Mouse (Mus musculus) embryonic stem cell, embryonic (primary cell): Measurements from ENCODE around the gene Svbp.

Experiments used
- CTCF ChIA-PET, 4 experiments: fragments of 300-600 bp in 2 of 4; fragments of 350-600 bp in 2 of 4; sonication (Branson Sonifier 250); formaldehyde crosslinking; loops; one replicate each; lab custom pipeline; 2022; ENCODE audit warnings: inconsistent platforms in 2 of 4; lab: Charles Lee
- POLR2A ChIA-PET, 4 experiments: fragments of 300-600 bp in 2 of 4; fragments of 350-600 bp in 2 of 4; sonication (Branson Sonifier 250); formaldehyde crosslinking; loops; one replicate each; lab custom pipeline; 2022; ENCODE audit warnings: antibody characterized with exemption in 4 of 4, inconsistent platforms in 1 of 4; lab: Charles Lee

Gene Svbp

GRCm38 (mm10) chr4:119223696-119224095, 28.6 kb downstream of the Svbp start:
- ChIA-PET POLR2A (interaction anchor here in 3 of 4 experiments (0.5 to 8.0 kb wide), 22 partner anchors 9 to 177 kb away, joined by 3 to 64 read pairs (median 3); partner anchors contain the start of genes AU022252 (in 3 of the 3), P3h1 (in 3 of the 3) and Zfp691 (in 1 of the 3)), CTCF (interaction anchor here (0.6 to 2.6 kb wide), 28 partner anchors 8 to 510 kb away, joined by 3 to 21 read pairs (median 3); partner anchors contain the start of genes AU022252 (in 1 of the 4), Hivep3 (in 1 of the 4), P3h1 (in 1 of the 4) and Zfp691 (in 1 of the 4))

GRCm38 (mm10) chr4:119224534-119224933, 29.4 kb downstream of the Svbp start:
- ChIA-PET POLR2A (interaction anchor here in 3 of 4 experiments (0.7 to 8.0 kb wide), 15 partner anchors 8 to 116 kb away, joined by 3 to 64 read pairs (median 3); partner anchors contain the start of genes AU022252 (in 3 of the 3), P3h1 (in 3 of the 3), Slc2a1 (in 1 of the 3) and Ybx1 (in 1 of the 3)), CTCF (interaction anchor here in 3 of 4 experiments (0.6 to 2.6 kb wide), 7 partner anchors 8 to 1632 kb away, joined by 3 to 21 read pairs (median 4); partner anchors contain the start of genes AU022252 (in 1 of the 3) and P3h1 (in 1 of the 3))

DNA sequence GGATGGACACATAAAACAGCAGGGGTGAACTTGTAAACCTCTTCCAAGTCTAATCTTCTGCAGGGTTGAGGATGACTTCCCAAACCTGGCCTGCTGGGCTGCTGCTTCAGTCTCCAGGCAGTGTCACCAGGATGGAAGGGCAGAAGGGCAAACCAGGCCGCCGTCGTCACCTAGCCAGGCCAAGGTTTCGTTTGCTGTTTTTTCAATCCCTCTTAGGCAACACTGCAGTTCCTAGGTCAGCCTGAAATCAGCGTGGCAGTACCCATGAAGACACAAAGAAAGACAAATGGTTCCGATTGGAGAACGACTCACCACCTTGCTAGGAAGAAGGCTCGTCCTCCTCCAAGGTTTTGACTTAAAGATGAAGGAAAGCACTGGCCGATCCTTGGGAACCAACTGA, 30.6 kb downstream of the Svbp start:
- POLR2A ChIA-PET: interaction anchor here in 1 of 4 experiments (2.5 to 8.0 kb wide), 2 partner anchors 7 to 14 kb away, joined by 6 to 64 read pairs; partner anchors contain the start of genes AU022252 and P3h1

GRCm38 (mm10) chr4:119226751-119227150, 31.6 kb downstream of the Svbp start:
- ChIA-PET CTCF (interaction anchor here in 2 of 4 experiments (0.7 to 2.4 kb wide), 3 partner anchors 12 to 86 kb away, joined by 3 to 13 read pairs (median 3); no protein-coding TSS in a partner anchor), POLR2A (interaction anchor here in 2 of 4 experiments (1.4 to 3.6 kb wide), 4 partner anchors 12 to 54 kb away, joined by 3 to 17 read pairs (median 5); no protein-coding TSS in a partner anchor)

More for the DNA sequence above, 30.6 kb downstream of the Svbp start:
- CTCF ChIA-PET: interaction anchor here in 3 of 4 experiments (0.6 to 2.6 kb wide), 4 partner anchors 13 to 222 kb away, joined by 3 to 21 read pairs (median 4); no protein-coding TSS in a partner anchor

DNA sequence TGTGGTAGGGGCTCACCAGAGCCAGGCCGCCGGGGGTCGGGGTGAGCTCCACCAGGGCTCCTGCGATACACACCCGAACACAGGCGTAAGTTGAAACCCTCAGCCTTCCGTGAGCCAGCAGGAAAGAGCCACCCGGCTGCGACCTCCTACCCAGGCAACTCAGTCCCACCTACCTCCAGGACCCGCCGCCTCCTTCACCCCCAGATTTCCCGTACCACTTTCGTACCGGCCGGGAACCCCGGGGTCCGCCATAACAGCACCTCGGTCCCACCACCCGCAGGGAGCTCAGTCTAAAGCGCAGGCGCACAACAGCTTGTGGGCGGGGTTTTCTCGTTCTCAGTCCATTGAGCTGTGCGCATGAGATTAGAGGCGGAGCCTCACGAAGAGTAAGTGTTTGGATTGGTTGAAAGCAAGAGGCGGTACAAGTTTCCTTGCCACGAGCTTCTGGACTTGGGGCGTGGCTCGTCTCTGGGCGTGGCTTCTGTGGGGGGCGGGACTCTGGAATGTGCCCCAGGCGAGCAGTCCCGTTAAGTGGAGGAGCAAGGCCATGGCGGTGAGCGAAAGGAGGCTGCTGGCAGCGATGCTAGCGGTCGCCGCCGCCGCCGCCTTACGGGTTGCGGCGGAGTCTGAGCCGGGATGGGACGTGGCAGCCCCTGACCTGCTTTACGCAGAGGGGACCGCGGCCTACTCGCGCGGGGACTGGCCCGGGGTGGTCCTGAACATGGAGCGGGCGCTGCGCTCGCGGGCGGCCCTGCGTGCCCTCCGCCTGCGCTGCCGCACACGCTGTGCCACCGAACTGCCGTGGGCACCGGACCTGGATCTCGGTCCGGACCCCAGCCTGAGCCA, 37.5 kb downstream of the Svbp start, which contains the start of the genes AU022252 and P3h1:
Gene AU022252, minus strand, starts transcription at position 303 of the 846 bp plus-strand sequence.
Gene P3h1, plus strand, starts transcription at position 506 of the 846 bp plus-strand sequence.
- ChIA-PET POLR2A (interaction anchor here in 3 of 4 experiments (0.6 to 5.4 kb wide), 103 partner anchors 9 to 1396 kb away, joined by 3 to 64 read pairs (median 4); partner anchors contain the start of genes Slc2a1 (in 3 of the 3), Ccdc30 (in 2 of the 3), Cldn19 (in 2 of the 3) and Ppih (in 2 of the 3)), CTCF (interaction anchor here (0.5 to 1.6 kb wide), 24 partner anchors 9 to 251 kb away, joined by 3 to 14 read pairs (median 3); partner anchors contain the start of genes Slc2a1 (in 1 of the 4) and Ybx1 (in 1 of the 4))

- ChIA-PET CTCF (interaction anchor here (0.5 to 1.8 kb wide), 13 partner anchors 9 to 439 kb away, joined by 3 to 14 read pairs (median 3); partner anchors contain the start of genes Slc2a1 (in 1 of the 4) and Ybx1 (in 1 of the 4)), POLR2A (interaction anchor here in 3 of 4 experiments (0.6 to 5.4 kb wide), 62 partner anchors 9 to 1397 kb away, joined by 3 to 64 read pairs (median 5); partner anchors contain the start of genes Slc2a1 (in 3 of the 3), Cldn19 (in 2 of the 3), Ppih (in 2 of the 3) and Tmem269 (in 2 of the 3))
These were observed 38.3 kb downstream of the Svbp start for GRCm38 (mm10) chr4:119233256-119233901.

- ChIA-PET POLR2A (interaction anchor here in 3 of 4 experiments (0.8 to 5.4 kb wide), 17 partner anchors 10 to 163 kb away, joined by 3 to 64 read pairs (median 6); partner anchors contain the start of genes Cldn19 (in 2 of the 3), Slc2a1 (in 1 of the 3), Tmem269 (in 1 of the 3) and Ybx1 (in 1 of the 3)), CTCF (interaction anchor here in 2 of 4 experiments (0.5 to 1.8 kb wide), 4 partner anchors 13 to 439 kb away, joined by 3 to 5 read pairs (median 3); no protein-coding TSS in a partner anchor)
These were observed 39.2 kb downstream of the Svbp start for GRCm38 (mm10) chr4:119234348-119234747.

DNA sequence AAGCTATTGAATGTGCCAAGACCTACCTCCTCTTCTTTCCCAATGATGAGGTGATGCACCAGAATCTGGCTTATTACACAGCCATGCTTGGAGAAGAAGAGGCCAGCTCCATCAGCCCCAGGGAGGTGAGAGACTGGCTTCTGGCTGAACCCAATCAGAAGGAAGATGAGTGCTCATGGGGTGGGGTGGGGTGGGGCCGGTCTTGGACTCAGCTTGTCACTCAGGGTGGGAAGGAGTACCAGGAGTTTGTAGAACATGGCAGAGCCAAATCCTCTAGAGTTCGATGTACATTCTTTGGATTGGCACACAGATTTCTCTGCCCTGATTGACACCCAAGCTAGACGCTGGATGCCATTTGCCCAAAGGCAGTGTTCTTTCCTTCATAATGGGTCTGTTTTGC, 43.6 kb downstream of the Svbp start:
- POLR2A ChIA-PET: interaction anchor here (0.6 to 6.5 kb wide), 45 partner anchors 9 to 431 kb away, joined by 3 to 69 read pairs (median 4); partner anchors contain the start of genes Ybx1 (in 3 of the 4), Ppih (in 2 of the 4), Tmem269 (in 2 of the 4) and Cldn19 (in 1 of the 4)
- CTCF ChIA-PET: interaction anchor here (0.6 to 3.3 kb wide), 63 partner anchors 9 to 626 kb away, joined by 3 to 32 read pairs (median 3); partner anchors contain the start of genes Cldn19 (in 2 of the 4), Ppih (in 1 of the 4) and Tmem269 (in 1 of the 4)

- POLR2A ChIA-PET: interaction anchor here (0.5 to 6.5 kb wide), 42 partner anchors 8 to 341 kb away, joined by 3 to 69 read pairs (median 4); partner anchors contain the start of genes Ybx1 (in 3 of the 4), Ppih (in 2 of the 4) and Tmem269 (in 2 of the 4)
- CTCF ChIA-PET: interaction anchor here (0.6 to 3.3 kb wide), 62 partner anchors 8 to 627 kb away, joined by 3 to 32 read pairs (median 3); partner anchors contain the start of genes Cldn19 (in 2 of the 4), Ppih (in 1 of the 4), Slc2a1 (in 1 of the 4) and Tmem269 (in 1 of the 4)
These were observed 44.1 kb downstream of the Svbp start for GRCm38 (mm10) chr4:119239181-119239682.

- CTCF ChIA-PET: interaction anchor here in 2 of 4 experiments (0.6 to 1.5 kb wide), 6 partner anchors 9 to 37 kb away, joined by 3 to 4 read pairs (median 3); partner anchors contain the start of genes AU022252 (in 1 of the 2) and P3h1 (in 1 of the 2)
- POLR2A ChIA-PET: interaction anchor here in 2 of 4 experiments (1.1 to 6.5 kb wide), 6 partner anchors 9 to 53 kb away, joined by 3 to 69 read pairs (median 3); partner anchors contain the start of genes Ybx1 (in 2 of the 2), AU022252 (in 1 of the 2) and P3h1 (in 1 of the 2)
These were observed 46.6 kb downstream of the Svbp start for GRCm38 (mm10) chr4:119241664-119242063.

DNA sequence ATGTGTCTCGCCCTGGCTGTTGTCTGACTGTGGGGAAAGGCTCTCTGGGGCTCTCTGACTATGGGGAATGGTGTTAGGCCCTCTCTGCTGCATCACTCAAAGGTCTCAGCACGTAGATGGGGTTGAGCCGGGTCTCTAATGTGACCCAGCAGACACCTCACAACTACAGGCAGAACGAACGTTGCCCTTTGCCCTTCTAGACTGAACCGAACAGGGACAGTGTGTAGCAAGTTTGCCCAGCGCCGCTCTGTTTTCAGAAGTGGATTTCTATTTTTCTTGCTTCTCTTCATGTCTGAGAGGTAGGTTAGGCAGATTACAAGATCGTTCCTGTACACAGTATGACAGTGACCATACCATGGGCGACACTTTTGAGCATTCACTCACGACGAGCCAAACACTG, 47.5 kb downstream of the Svbp start:
- CTCF ChIA-PET: no interaction called here
- POLR2A ChIA-PET: interaction anchor here in 2 of 4 experiments (1.2 to 8.6 kb wide), 3 partner anchors 10 to 35 kb away, joined by 4 to 83 read pairs (median 69); partner anchors contain the start of genes AU022252 (in 1 of the 2) and P3h1 (in 1 of the 2)

DNA sequence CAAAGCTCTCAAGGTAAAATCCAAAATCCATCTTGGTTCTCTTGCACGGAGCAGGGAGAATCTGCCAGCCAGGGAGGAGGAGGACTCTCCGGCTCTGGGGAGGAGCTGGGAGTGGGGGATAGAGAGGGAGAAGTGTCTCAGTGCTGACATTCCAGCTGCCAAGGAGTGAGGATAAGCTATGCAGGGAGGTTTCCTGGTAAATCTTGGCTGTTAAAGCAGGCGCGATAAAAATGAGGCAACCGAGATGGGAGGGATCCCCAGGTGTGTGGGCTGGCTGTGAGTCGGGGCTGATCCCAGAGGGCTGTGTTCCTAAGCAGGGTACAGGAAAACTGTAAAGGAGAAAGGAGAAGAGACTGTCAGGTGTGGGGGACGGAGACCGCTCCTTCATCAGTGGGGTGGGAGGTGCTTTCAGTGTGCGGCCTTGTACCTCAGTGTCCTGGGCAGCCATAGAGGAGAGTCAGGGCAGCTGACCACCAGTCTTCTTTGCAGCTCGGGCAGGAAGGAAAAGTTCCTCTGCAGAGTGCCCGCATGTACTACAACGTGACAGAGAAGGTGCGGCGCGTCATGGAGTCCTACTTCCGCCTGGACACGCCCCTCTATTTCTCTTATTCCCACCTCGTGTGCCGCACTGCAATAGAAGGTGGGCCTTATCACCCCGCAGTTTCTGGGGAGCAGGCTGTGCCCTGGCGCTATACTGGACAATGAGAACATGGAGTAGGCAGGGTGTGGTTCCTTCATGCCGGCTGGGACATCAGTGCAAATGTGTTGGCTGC, 49.5 kb downstream of the Svbp start:
- ChIA-PET POLR2A (interaction anchor here (0.7 to 8.6 kb wide), 17 partner anchors 11 to 1030 kb away, joined by 3 to 83 read pairs (median 4); partner anchors contain the start of genes AU022252 (in 2 of the 4), Cldn19 (in 2 of the 4), P3h1 (in 2 of the 4) and Tmem269 (in 1 of the 4)), CTCF (interaction anchor here in 2 of 4 experiments (0.5 to 1.0 kb wide), 3 partner anchors 9 to 89 kb away, joined by 3 to 12 read pairs (median 3); no protein-coding TSS in a partner anchor)

DNA sequence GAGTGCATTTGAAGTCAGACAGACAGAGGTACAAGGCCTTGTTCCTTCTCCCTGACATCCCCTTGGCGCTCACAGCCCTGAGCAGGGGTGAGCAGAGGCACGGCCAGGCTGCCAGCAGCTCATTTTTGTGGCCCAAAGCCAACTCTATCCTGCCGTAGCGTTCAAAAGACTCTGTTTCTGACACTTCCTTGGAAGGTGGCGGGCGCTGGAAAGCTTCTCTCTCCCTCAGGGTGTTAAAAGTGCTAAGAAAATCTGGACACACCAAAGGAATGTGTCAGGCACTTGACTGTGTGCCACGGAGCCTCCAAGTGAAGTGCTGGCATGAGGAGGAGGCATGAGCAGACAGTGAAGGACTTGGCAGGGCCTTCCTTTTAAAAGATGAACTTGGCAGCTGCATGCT, 50.5 kb downstream of the Svbp start:
- ChIA-PET POLR2A (interaction anchor here in 3 of 4 experiments (0.7 to 8.6 kb wide), 14 partner anchors 10 to 103 kb away, joined by 3 to 83 read pairs (median 4); partner anchors contain the start of genes Cldn19 (in 2 of the 3), AU022252 (in 1 of the 3) and P3h1 (in 1 of the 3)), CTCF (interaction anchor here in 2 of 4 experiments (1.0 to 1.1 kb wide), 2 partner anchors 8 to 75 kb away, joined by 3 read pairs; no protein-coding TSS in a partner anchor)

DNA sequence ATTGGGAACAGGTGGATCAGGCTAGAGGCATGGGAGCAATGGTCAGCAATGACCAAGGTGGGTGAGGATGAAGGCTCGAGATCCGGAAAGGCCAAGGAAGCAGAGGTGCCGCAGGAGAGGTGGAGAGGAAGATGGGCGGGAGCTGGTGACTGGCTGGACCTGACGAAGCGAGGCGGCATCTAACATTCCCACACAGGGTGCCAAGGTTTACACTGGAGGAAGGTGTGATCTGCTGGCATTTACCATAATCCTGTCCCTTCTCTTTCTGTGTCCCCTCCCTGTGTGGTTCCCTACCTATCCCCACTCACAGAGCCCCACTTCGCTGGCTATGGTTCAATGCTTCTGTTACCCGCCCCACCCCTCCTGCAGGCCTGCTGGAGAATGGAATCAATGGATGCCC, 50.9 kb downstream of the Svbp start:
- ChIA-PET POLR2A (interaction anchor here in 3 of 4 experiments (0.7 to 8.6 kb wide), 16 partner anchors 8 to 102 kb away, joined by 3 to 83 read pairs (median 4); partner anchors contain the start of genes Cldn19 (in 2 of the 3), AU022252 (in 1 of the 3), P3h1 (in 1 of the 3) and Ybx1 (in 1 of the 3)), CTCF (interaction anchor here in 2 of 4 experiments (1.1 to 3.9 kb wide), 4 partner anchors 7 to 185 kb away, joined by 3 to 32 read pairs (median 11); no protein-coding TSS in a partner anchor)
